Mouse (Mus musculus) lung, embryonic 16.5 days (tissue): ENCODE data around the gene Sass6. TPM values are rescaled to one million over a fixed set of nuclear protein-coding genes. Genes with fewer than 3 reads are reported as not detected.
"Not testable (repeated sequence)": the region's sequence is repeated elsewhere in the genome, so short reads cannot be mapped to it uniquely, and the experiment has no call there.

Experiments
- ATAC-seq: fragments of 200-750 bp; cut with Nextera tagmentation; 2 replicates; pipeline ENCODE4 v1.8.0; 2017; ENCODE audit warnings: low read depth, mild to moderate bottlenecking, moderate library complexity
- H3K27ac ChIP-seq: fragments of 300-500 bp; sonication (generic); 2 replicates; pipeline ENCODE4 v1.5.1; 2014; ENCODE audit warnings: mild to moderate bottlenecking, control low read depth, low read length
- H3K27me3 ChIP-seq: fragments of 300-500 bp; sonication (generic); 2 replicates; pipeline ENCODE4 v1.6.1; 2014; ENCODE audit warnings: low read depth, low read length, mixed read lengths; ENCODE audit not compliant: control insufficient read depth, insufficient read depth
- H3K36me3 ChIP-seq: fragments of 300-500 bp; sonication (generic); 2 replicates; pipeline ENCODE4 v1.6.1; 2014; ENCODE audit warnings: low read length; ENCODE audit not compliant: control insufficient read depth, insufficient read depth
- H3K4me1 ChIP-seq: fragments of 300-500 bp; sonication (generic); replicated peaks from 2 replicates; pipeline ENCODE4 v1.6.1; 2014; ENCODE audit warnings: low read length, mixed read lengths; ENCODE audit not compliant: control insufficient read depth, insufficient read depth
- H3K4me2 ChIP-seq: fragments of 300-500 bp; sonication (generic); 2 replicates; pipeline ENCODE4 v1.6.1; 2014; ENCODE audit warnings: low read depth, low read length, control low read depth
- H3K4me3 ChIP-seq: fragments of 300-500 bp; sonication (generic); 2 replicates; pipeline ENCODE4 v1.5.1; 2014; ENCODE audit warnings: mild to moderate bottlenecking, low read length, control low read depth
- H3K9ac ChIP-seq: fragments of 300-500 bp; sonication (generic); 2 replicates; pipeline ENCODE4 v1.6.1; 2014; ENCODE audit warnings: low read length, control low read depth
- H3K9me3 ChIP-seq: fragments of 300-500 bp; sonication (generic); 2 replicates; pipeline ENCODE4 v1.6.1; 2016; ENCODE audit warnings: low read length; ENCODE audit not compliant: control insufficient read depth
- WGBS: fragments of 180-500 bp; shearing (Covaris S2); extraction: QIAGEN DNeasy Blood & Tissue Kit; methylation state at CpG from one replicate; pipeline ENCODE4 v1.1.7; 2014; 5-methylcytosine and 5-hydroxymethylcytosine counted together
- polyA plus RNA-seq: library from polyadenylated mRNA; unstranded; fragments of >200 nt; fragmentation: Nextera tagmentation; extraction: Ambion mirVana; gene quantifications from 2 replicates; pipeline ENCODE4 v1.2.1, GENCODE M21; 2015

Gene Sass6
- polyA plus RNA-seq = 22.3 and 29.2 TPM in 2 replicates

- H3K36me3 ChIP-seq = peaks cover 10% of the 10 kb centered on the region
- no peaks in the 10 kb centered on the region for H3K9me3 ChIP-seq
- H3K9ac ChIP-seq = peak within 1 kb of the TSS; percentile 89
- peak; percentile 98 for ATAC-seq
- H3K4me3 ChIP-seq = peak within 1 kb of the TSS; percentile 92
- H3K4me2 ChIP-seq = peak within 1 kb of the TSS; percentile 54
- WGBS = under 1% methylated on average over 65 of the region's 65 CpGs
- peaks cover 5% of the 10 kb centered on the region; the same call in 1 of the 2 replicates for H3K4me1 ChIP-seq
- H3K27ac ChIP-seq = peak within 1 kb of the TSS; percentile 70
- no peaks in the 10 kb centered on the region for H3K27me3 ChIP-seq
Observed at GRCm38 (mm10) chr3:116594728-116595602, at the start of gene Sass6. Sass6 (plus strand) TSS chr3:116594982.

- H3K4me2 ChIP-seq = no peak overlapping the region
- WGBS = 79% methylated on average over 5 of the region's 5 CpGs
- peaks cover 6% of the 10 kb centered on the region for H3K36me3 ChIP-seq
- H3K9me3 ChIP-seq = no peaks in the 10 kb centered on the region
- H3K9ac ChIP-seq = no peak overlapping the region
- H3K27ac ChIP-seq = no peak overlapping the region
- ATAC-seq = no peak
- H3K4me1 ChIP-seq = no peaks in the 10 kb centered on the region
- no peak overlapping the region for H3K4me3 ChIP-seq
- no peaks in the 10 kb centered on the region for H3K27me3 ChIP-seq
Observed at GRCm38 (mm10) chr3:116547430-116547829, 47.4 kb upstream of the Sass6 start.

GRCm38 (mm10) chr3:116551362-116551761 lies 43.4 kb upstream of the Sass6 start:
- Histone ChIP-seq H3K9me3 (no peaks in the 10 kb centered on the region), H3K4me1 (no peaks in the 10 kb centered on the region), H3K27ac (no peak overlapping the region), H3K36me3 (peaks cover 4% of the 10 kb centered on the region), H3K9ac (no peak overlapping the region), H3K27me3 (no peaks in the 10 kb centered on the region), H3K4me2 (no peak overlapping the region), H3K4me3 (no peak overlapping the region)
- ATAC-seq = no peak
- WGBS = 79% methylated on average over 5 of the region's 5 CpGs

GRCm38 (mm10) chr3:116561315-116561714 lies 33.5 kb upstream of the Sass6 start:
- not testable (repeated sequence) for H3K4me2 ChIP-seq, H3K9me3 ChIP-seq, H3K36me3 ChIP-seq, H3K4me3 ChIP-seq, ATAC-seq, H3K9ac ChIP-seq, H3K4me1 ChIP-seq, H3K27me3 ChIP-seq, H3K27ac ChIP-seq
- WGBS = 93% methylated on average over 13 of the region's 14 CpGs

GRCm38 (mm10) chr3:116562408-116563094 lies 32.2 kb upstream of the Sass6 start, which contains the start of gene Lrrc39:
Lrrc39 (plus strand) TSS chr3:116562973.
- Histone ChIP-seq H3K27me3 (no peaks in the 10 kb centered on the region), H3K9me3 (peaks cover 5% of the 10 kb centered on the region), H3K4me3 (no peak within 1 kb of the TSS), H3K36me3 (no peaks in the 10 kb centered on the region), H3K4me1 (no peaks in the 10 kb centered on the region), H3K27ac (no peak within 1 kb of the TSS), H3K9ac (peak within 1 kb of the TSS; percentile 28; the same call in 1 of the 2 replicates), H3K4me2 (no peak within 1 kb of the TSS)
- 39% methylated on average over 7 of the region's 7 CpGs for WGBS
- no peak for ATAC-seq

GRCm38 (mm10) chr3:116563095-116563492 lies 31.7 kb upstream of the Sass6 start:
- Histone ChIP-seq H3K27ac (no peak overlapping the region), H3K4me3 (no peak overlapping the region), H3K27me3 (no peaks in the 10 kb centered on the region), H3K4me1 (no peaks in the 10 kb centered on the region), H3K9ac (peak overlapping the region; percentile 28; the same call in 1 of the 2 replicates), H3K9me3 (peaks cover 5% of the 10 kb centered on the region), H3K36me3 (no peaks in the 10 kb centered on the region), H3K4me2 (no peak overlapping the region)
- no peak for ATAC-seq
- WGBS = 49% methylated on average over 7 of the region's 7 CpGs

GRCm38 (mm10) chr3:116570628-116571027 lies 24.2 kb upstream of the Sass6 start:
- Histone ChIP-seq H3K4me3 (no peak overlapping the region), H3K9ac (no peak overlapping the region), H3K27me3 (no peaks in the 10 kb centered on the region), H3K4me2 (no peak overlapping the region), H3K9me3 (peaks cover 5% of the 10 kb centered on the region), H3K27ac (no peak overlapping the region), H3K36me3 (no peaks in the 10 kb centered on the region), H3K4me1 (no peaks in the 10 kb centered on the region)
- no peak for ATAC-seq
- 57% methylated on average over 2 of the region's 2 CpGs for WGBS

- Histone ChIP-seq H3K4me2 (no peak overlapping the region), H3K9me3 (no peaks in the 10 kb centered on the region), H3K4me3 (no peak overlapping the region), H3K36me3 (peaks cover 8% of the 10 kb centered on the region), H3K27ac (no peak overlapping the region), H3K4me1 (no peaks in the 10 kb centered on the region), H3K27me3 (no peaks in the 10 kb centered on the region), H3K9ac (no peak overlapping the region)
- no peak for ATAC-seq
- 47% methylated on average over 3 of the region's 3 CpGs for WGBS
Observed at GRCm38 (mm10) chr3:116577286-116577685, 17.5 kb upstream of the Sass6 start.

GRCm38 (mm10) chr3:116582201-116582600 lies 12.6 kb upstream of the Sass6 start:
- Histone ChIP-seq H3K4me3 (no peak overlapping the region), H3K36me3 (peaks cover 32% of the 10 kb centered on the region)
- 94% methylated on average over 9 of the region's 9 CpGs for WGBS

More at GRCm38 (mm10) chr3:116582201-116582600, 12.6 kb upstream of the Sass6 start:
- no peak overlapping the region for H3K27ac ChIP-seq
- no peak for ATAC-seq
- no peaks in the 10 kb centered on the region for H3K9me3 ChIP-seq
- no peak overlapping the region for H3K4me2 ChIP-seq
- H3K9ac ChIP-seq = no peak overlapping the region
- H3K27me3 ChIP-seq = no peaks in the 10 kb centered on the region
- no peaks in the 10 kb centered on the region for H3K4me1 ChIP-seq
